Mouse (Mus musculus) myocyte (in vitro differentiated cells): ENCODE measurements around the gene Comtd1. TPM values are rescaled to one million over a fixed set of nuclear protein-coding genes. Genes with fewer than 3 reads are reported as not detected.

Source experiments
- H3K27me3 ChIP-seq: one replicate; pipeline ENCODE4 v1.6.1; 2011; ENCODE audit not compliant: control insufficient read depth, insufficient read depth, insufficient read length
- H3K36me3 ChIP-seq: one replicate; pipeline ENCODE4 v1.6.1; 2011; ENCODE audit not compliant: control insufficient read depth, insufficient read depth
- H3K4me2 ChIP-seq: one replicate; pipeline ENCODE4 v1.6.1; 2011; ENCODE audit warnings: low read depth, control low read depth
- H3K4me3 ChIP-seq: one replicate; pipeline ENCODE4 v1.5.1; 2011; ENCODE audit warnings: mild to moderate bottlenecking, control low read depth, moderate library complexity
- H3K79me2 ChIP-seq: one replicate; pipeline ENCODE4 v1.6.1; 2011; ENCODE audit not compliant: control insufficient read depth, insufficient read depth
- H3ac ChIP-seq: one replicate; pipeline ENCODE4 v1.6.1; 2011; ENCODE audit not compliant: control insufficient read depth, insufficient read length
- CEBPB ChIP-seq: IDR thresholded peaks from 2 replicates; pipeline ENCODE4 v1.6.1; 2011; ENCODE audit warnings: mild to moderate bottlenecking, moderate library complexity; ENCODE audit not compliant: poor library complexity, insufficient read depth, severe bottlenecking
- E2F4 ChIP-seq: IDR thresholded peaks from one replicate; pipeline ENCODE4 v1.6.1; 2011; ENCODE audit warnings: mild to moderate bottlenecking, control low read depth, moderate library complexity; ENCODE audit not compliant: insufficient read depth
- MAX ChIP-seq: IDR thresholded peaks from one replicate; pipeline ENCODE4 v1.6.1; 2011; ENCODE audit warnings: low read depth, mild to moderate bottlenecking, control low read depth
- MYOD1 ChIP-seq, 3 experiments: IDR thresholded peaks; one replicate each; pipeline ENCODE4 v1.6.1; 2011; ENCODE audit warnings: control low read depth in 2 of 3, low read depth in 2 of 3, mild to moderate bottlenecking in 2 of 3, moderate library complexity in 1 of 3; ENCODE audit not compliant: insufficient read length in 2 of 3, control insufficient read depth in 1 of 3
- MYOG ChIP-seq, 3 experiments: IDR thresholded peaks; one replicate each; pipeline ENCODE4 v1.6.1; 2011; ENCODE audit warnings: control low read depth in 2 of 3, low read depth in 2 of 3, mild to moderate bottlenecking in 2 of 3; ENCODE audit not compliant: insufficient read length in 2 of 3, control insufficient read depth in 1 of 3, insufficient read depth in 1 of 3
- POLR2A ChIP-seq: IDR thresholded peaks from one replicate; pipeline ENCODE4 v1.6.1; 2011; ENCODE audit warnings: low read depth, mild to moderate bottlenecking, control low read depth, moderate library complexity; ENCODE audit not compliant: insufficient read length
- POLR2AphosphoS2 ChIP-seq: IDR thresholded peaks from one replicate; pipeline ENCODE4 v1.6.1; 2011; ENCODE audit warnings: low read depth, control low read depth; ENCODE audit not compliant: insufficient read length
- REST ChIP-seq: IDR thresholded peaks from one replicate; pipeline ENCODE4 v1.6.1; 2011; ENCODE audit warnings: mild to moderate bottlenecking, control low read depth, moderate library complexity; ENCODE audit not compliant: insufficient read depth, insufficient read length
- SRF ChIP-seq: IDR thresholded peaks from one replicate; pipeline ENCODE4 v1.6.1; 2011; ENCODE audit warnings: low read depth; ENCODE audit not compliant: control insufficient read depth, insufficient read length
- TCF12 ChIP-seq: IDR thresholded peaks from one replicate; pipeline ENCODE4 v1.6.1; 2011; ENCODE audit warnings: mild to moderate bottlenecking, control low read depth; ENCODE audit not compliant: poor library complexity, insufficient read depth, severe bottlenecking
- TCF3 ChIP-seq: IDR thresholded peaks from one replicate; pipeline ENCODE4 v1.6.1; 2011; ENCODE audit warnings: low read depth, control low read depth; ENCODE audit not compliant: insufficient read length
- USF1 ChIP-seq: IDR thresholded peaks from one replicate; pipeline ENCODE4 v1.6.1; 2011; ENCODE audit warnings: low read depth, mild to moderate bottlenecking, control low read depth, moderate library complexity
- polyA plus RNA-seq: library from polyadenylated mRNA; unstranded; fragments of >200 nt; fragmentation: generic; extraction: Trizol; gene quantifications from one replicate; pipeline ENCODE4 v1.2.1, GENCODE M21; 2012; ENCODE audit warnings: missing spikeins

The Comtd1 gene
- polyA plus RNA-seq, 1 experiment, result 47.1 TPM

DNA sequence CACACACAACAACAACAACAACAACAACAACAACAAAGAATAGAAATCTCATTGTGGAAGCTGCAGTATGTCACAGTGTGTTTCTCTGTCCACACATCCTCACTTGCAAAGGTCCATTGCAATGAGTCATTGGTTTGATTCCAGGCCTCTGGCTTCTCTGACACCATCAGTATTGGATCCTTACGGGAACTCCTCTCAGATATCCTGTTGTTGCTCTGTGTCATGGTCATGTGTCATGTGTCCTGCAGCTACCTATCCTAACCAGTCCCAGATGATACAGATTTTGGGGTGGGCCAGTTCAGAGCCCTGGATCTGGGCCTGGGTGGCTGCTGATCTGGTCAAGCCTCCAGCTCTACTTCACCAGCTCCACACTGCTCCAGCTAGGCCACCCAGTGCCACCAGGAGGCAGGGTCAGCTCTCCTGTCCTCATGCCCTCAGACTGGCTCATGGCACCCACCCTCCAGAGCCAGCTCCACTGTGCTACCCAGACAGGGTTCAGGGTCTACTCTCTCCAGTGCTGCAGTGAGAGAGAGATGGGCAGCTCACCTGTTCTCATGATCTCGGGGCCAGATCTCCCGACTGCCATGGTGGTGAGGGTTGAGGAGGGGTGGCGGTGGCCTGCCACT is 27.8 kb downstream of the Comtd1 start:
- Histone ChIP-seq H3K4me2 (no peak overlapping the region), H3ac (no peak overlapping the region), H3K27me3 (no peaks in the 10 kb centered on the region), H3K79me2 (no peaks in the 10 kb centered on the region), H3K36me3 (no peaks in the 10 kb centered on the region), H3K4me3 (no peak overlapping the region)
- TF ChIP-seq MAX, result no peak
- TF ChIP-seq POLR2AphosphoS2, result no peak
- TF ChIP-seq SRF, result no peak
- peak; percentile 55 for TF ChIP-seq USF1
- TF ChIP-seq MYOD1 (IDR thresholded peaks at IDR 0.05; ENCODE audit: control insufficient read depth in 1 of 3, insufficient read length in 2 of 3, low read depth in 2 of 3), result no peak

GRCm38 (mm10) chr14:21817453-21817852 is 31.3 kb downstream of the Comtd1 start:
- Histone ChIP-seq H3K79me2 (no peaks in the 10 kb centered on the region), H3K4me3 (no peak overlapping the region), H3K4me2 (no peak overlapping the region), H3K27me3 (no peaks in the 10 kb centered on the region), H3K36me3 (no peaks in the 10 kb centered on the region), H3ac (no peak overlapping the region)
- no peak for TF ChIP-seq MAX
- no peak for TF ChIP-seq POLR2AphosphoS2
- no peak for TF ChIP-seq POLR2A

DNA sequence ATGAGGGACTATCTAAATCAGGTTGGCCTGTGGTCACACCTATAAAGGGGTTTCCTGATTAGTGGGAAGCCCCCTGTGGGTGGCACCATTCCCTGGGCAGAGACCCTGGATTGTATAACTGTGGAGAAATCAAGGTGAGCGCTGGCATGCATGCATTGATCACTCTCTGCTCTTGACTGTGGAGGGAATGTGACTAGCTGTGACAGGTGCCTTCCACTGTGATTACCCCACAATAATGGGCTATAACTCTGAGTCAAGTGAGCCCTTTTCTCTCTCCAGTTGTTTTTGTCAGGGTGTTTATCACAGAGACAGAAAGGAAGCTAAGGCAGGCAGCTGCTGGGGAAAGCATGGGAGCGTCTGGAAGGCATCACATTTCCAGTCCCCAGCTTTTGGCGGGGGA is 32.5 kb downstream of the Comtd1 start:
- TF ChIP-seq SRF (no peak), USF1 (no peak), E2F4 (no peak), MYOG (IDR thresholded peaks at IDR 0.05; ENCODE audit: control insufficient read depth in 1 of 3, insufficient read depth in 1 of 3, insufficient read length in 2 of 3, low read depth in 2 of 3) (peak in 1 of 3 experiments; percentile 19), TCF3 (no peak), MYOD1 (IDR thresholded peaks at IDR 0.05; ENCODE audit: control insufficient read depth in 1 of 3, insufficient read length in 2 of 3, low read depth in 2 of 3) (peak in 2 of 3 experiments; percentile 80 to 84), POLR2A (no peak), REST (no peak), POLR2AphosphoS2 (no peak), CEBPB (no peak)
- Histone ChIP-seq H3K4me2 (no peak overlapping the region), H3ac (no peak overlapping the region), H3K36me3 (no peaks in the 10 kb centered on the region), H3K27me3 (no peaks in the 10 kb centered on the region), H3K79me2 (no peaks in the 10 kb centered on the region), H3K4me3 (no peak overlapping the region)

GRCm38 (mm10) chr14:21814606-21815005 is 34.2 kb downstream of the Comtd1 start:
- Histone ChIP-seq H3ac (no peak overlapping the region), H3K79me2 (no peaks in the 10 kb centered on the region), H3K36me3 (no peaks in the 10 kb centered on the region), H3K4me3 (no peak overlapping the region), H3K4me2 (no peak overlapping the region), H3K27me3 (no peaks in the 10 kb centered on the region)
- TF ChIP-seq TCF12 (no peak), MYOG (IDR thresholded peaks at IDR 0.05; ENCODE audit: control insufficient read depth in 1 of 3, insufficient read depth in 1 of 3, insufficient read length in 2 of 3, low read depth in 2 of 3) (no peak), USF1 (no peak), MYOD1 (IDR thresholded peaks at IDR 0.05; ENCODE audit: control insufficient read depth in 1 of 3, insufficient read length in 2 of 3, low read depth in 2 of 3) (no peak), POLR2AphosphoS2 (no peak), CEBPB (no peak), E2F4 (no peak), REST (no peak), POLR2A (no peak), SRF (no peak), MAX (no peak), TCF3 (no peak)

DNA sequence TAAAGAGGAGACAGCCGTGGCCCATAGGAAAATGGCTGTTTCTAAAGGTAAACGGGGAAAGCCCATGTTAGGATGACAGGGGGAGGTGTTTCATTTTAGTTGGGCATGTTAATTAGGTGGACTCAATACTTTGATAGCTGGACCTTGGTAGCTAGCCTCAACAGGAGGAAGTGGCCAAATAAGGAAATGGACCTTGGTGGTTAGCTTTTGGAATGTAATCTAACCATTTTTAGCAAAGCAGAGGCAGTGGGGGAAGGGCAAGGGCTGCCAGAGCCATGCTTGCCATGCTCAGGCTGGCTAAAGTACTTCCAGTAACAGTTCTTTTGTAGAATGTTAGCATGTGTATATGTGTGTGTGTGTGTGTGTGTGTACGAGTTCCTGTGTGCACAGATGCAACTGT is 34.9 kb downstream of the Comtd1 start:
- Histone ChIP-seq H3K36me3 (no peaks in the 10 kb centered on the region), H3K4me3 (no peak overlapping the region), H3ac (no peak overlapping the region), H3K79me2 (no peaks in the 10 kb centered on the region), H3K4me2 (no peak overlapping the region), H3K27me3 (no peaks in the 10 kb centered on the region)
- peak; percentile 94 for TF ChIP-seq SRF
- TF ChIP-seq POLR2A, result no peak
- no peak for TF ChIP-seq CEBPB
- TF ChIP-seq MYOG (IDR thresholded peaks at IDR 0.05; ENCODE audit: control insufficient read depth in 1 of 3, insufficient read depth in 1 of 3, insufficient read length in 2 of 3, low read depth in 2 of 3), result no peak

DNA sequence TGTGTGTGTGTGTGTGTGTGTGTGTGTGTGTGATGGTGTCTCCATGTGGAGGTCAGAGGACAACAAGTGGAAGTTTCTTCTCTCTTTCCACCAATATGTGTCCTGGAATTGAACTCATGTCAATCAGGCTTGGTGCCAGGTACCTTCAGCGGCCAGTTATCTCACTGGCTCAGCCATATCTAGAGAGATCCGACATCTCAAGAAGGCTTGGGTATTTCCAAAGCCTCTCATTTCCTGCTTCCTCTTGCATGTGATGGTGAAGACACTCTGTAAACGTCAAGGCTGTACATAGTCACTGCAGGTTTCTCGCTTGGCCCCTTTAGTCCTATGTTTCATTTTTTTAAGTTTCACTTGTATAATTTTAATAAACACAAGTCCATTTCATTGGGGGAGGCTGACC is 35.6 kb downstream of the Comtd1 start:
- no peak overlapping the region for H3K4me2 ChIP-seq

More for the DNA sequence above, 35.6 kb downstream of the Comtd1 start:
- H3ac ChIP-seq, result no peak overlapping the region
- H3K4me3 ChIP-seq, result no peak overlapping the region
- no peak for TF ChIP-seq MYOG (IDR thresholded peaks at IDR 0.05; ENCODE audit: control insufficient read depth in 1 of 3, insufficient read depth in 1 of 3, insufficient read length in 2 of 3, low read depth in 2 of 3)
- no peak for TF ChIP-seq REST
- no peak for TF ChIP-seq USF1
- no peak for TF ChIP-seq MAX
- TF ChIP-seq SRF, result no peak
- no peak for TF ChIP-seq POLR2A
- TF ChIP-seq E2F4, result no peak
- no peak for TF ChIP-seq POLR2AphosphoS2
- TF ChIP-seq MYOD1 (IDR thresholded peaks at IDR 0.05; ENCODE audit: control insufficient read depth in 1 of 3, insufficient read length in 2 of 3, low read depth in 2 of 3), result no peak
- no peak for TF ChIP-seq CEBPB
- TF ChIP-seq TCF12, result no peak
- no peak for TF ChIP-seq TCF3
- H3K79me2 ChIP-seq, result no peaks in the 10 kb centered on the region
- H3K36me3 ChIP-seq, result no peaks in the 10 kb centered on the region
- H3K27me3 ChIP-seq, result no peaks in the 10 kb centered on the region
